Mouse (Mus musculus) layer of hippocampus, postnatal 36 days (tissue): Measurements from ENCODE around the gene Tulp3. TPM values are rescaled to one million over a fixed set of nuclear protein-coding genes. Genes with fewer than 3 reads are reported as not detected.
A peak's percentile ranks its signal among the peaks of the same experiment; 100 is the strongest.
"Not testable (repeated sequence)": the region's sequence is repeated elsewhere in the genome, so short reads cannot be mapped to it uniquely, and the experiment has no call there.

Experiments used
- DNase-seq, 2 experiments: peaks; one replicate each; pipeline ENCODE4 v3.0.0; 2022
- total RNA-seq, 2 experiments: library from RNA; stranded (reverse); gene quantifications; 2 replicates each; pipeline ENCODE4 v1.2.3; 2021

Tulp3 gene
- 10 to 100 TPM; 19.6 to 24.0 TPM for total RNA-seq

DNA sequence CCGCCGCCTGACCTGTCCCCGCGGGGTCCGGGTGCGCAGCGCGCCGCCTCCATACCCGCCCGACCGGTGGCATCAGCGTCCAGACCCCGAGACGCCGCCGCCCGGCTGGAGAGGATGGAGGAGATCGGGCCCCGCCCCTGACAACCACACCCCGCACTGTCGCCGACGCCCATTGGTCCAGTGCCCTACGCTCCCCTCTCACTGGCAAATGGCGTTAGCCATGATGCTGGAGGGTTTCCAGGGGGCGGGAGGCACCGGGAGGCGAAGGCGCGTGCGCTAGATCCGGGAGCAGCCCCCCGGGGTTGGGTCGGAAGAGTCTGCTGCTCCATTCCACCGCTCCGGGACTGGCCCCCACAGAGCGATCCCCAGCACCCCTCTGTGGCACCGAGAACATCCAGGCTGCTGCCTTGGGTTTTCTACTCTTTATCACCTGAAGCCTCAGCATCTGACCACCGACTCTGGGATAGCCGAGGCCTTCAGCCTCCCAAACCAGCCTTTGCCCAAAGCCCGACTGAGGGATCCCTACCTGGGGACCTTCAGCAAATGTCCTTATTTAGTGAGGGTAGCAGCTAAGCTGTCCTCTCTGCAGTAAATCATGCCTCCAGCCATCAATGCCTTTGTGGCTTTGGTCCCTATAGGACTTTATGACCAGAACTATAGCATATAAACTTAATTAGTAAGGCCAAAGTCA lies at the start of gene Tulp3:
Gene Tulp3, minus strand, starts transcription at position 126 of the 691 bp plus-strand sequence.
- peak; percentile 97 for DNase-seq

DNA sequence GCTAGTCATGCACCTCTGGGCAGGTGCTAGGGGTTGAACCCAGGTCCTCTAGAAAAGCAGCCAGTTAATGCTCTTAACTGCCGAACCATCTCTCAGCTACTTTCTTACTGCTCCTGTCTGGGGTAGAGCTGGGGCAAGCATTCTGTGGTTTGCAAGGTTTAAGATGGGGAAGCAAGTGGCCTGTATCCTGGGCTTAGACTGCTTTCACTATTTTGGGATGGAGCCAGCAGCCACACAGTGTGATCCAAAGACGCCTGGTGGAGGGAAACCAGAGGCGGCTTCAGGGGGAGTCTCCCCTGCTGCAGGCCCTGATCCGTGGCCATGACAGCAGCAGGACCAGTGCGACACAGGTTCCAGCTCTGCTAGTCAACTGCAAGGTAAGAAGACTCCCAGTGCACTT lies 49.1 kb upstream of the Tulp3 start:
- no peak for DNase-seq

DNA sequence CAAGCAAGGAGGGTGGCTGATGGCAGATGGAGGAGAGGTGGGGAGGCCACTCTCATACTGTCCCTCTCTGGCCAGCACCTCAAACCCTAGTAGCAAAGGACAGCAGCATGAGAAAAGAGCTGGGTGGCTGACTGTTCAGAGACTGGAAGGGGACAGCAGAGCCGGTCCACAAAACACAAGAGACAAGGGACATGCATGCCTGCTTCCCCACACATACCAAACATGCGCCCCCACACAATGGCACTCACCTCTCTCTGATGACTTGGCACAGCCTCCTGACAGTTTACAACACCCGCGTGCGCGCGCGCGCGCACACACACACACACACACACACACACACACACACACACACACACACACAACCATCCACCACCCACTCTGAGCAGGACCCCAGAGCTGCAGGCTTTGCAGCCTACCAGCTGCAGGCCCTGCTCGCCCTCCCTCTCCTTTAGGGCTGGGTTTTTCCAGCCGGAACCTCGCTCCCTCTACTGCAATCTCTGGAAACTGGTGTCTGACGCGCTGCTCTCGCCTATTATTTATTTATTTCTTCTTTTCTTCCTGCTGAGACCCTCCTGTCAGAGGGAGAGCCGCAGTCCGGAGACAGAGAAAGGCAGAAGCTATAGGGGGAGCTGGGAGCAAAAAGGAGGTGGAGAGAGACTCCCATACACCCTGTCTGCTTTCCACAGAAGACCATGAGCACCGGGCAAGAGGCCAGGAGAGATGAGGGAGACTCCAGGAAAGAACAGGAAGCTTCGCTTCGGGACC lies 44.0 kb upstream of the Tulp3 start:
- DNase-seq, result peak in 1 of 2 experiments; percentile 47

DNA sequence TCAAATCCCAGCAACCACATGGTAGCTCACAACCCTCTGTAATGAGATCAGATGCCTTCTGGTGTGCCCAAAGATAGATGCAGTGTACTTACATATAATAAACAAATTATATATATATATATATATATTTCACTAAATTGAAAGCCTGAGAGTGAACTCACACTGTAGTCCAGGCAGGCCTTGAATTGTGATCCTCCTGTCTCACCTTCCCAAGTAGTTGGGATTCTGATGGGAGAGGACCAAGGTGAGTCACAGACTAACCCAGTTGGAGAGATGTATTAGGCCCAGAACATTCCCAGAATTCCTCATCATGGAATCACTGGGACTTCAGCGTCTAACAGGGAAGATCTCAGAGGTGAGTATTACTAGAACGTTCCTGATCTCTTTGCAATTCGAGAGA lies 43.3 kb upstream of the Tulp3 start, which contains the start of gene Nrip2:
Gene Nrip2, plus strand, starts transcription at position 301 of the 400 bp plus-strand sequence.
- no peak for DNase-seq

DNA sequence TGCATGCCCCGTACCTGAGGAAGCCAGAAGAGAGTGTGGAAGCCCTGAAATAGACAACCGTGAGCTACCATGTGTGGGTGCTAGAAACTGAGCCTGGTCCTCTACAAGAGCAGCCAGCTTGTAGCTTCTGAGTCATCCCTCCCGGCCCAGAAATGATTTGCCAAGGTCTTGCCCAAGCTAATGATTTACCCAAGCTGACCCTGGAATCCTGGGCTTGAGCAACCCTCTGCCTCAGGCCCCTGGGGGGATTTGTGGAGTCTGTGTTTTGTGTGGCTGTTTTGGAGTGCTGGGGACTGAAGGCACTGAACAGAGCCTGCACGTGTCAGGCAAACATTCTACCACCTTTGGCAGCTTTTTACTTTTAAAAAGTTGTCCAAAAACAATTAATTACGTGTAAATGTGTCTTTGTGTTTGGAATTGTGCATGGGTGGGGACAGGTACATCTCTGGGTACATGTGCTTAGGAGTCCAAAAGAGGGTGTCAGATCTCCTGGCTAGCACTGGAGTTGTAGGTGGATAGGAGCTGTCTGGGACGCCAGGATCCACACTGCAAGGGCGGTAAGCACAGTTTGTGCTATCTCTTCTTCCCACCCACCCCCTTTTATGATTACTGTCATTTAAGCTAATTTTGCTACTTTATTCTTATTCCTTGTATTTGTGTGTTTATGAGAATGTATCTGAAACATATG lies 42.1 kb upstream of the Tulp3 start:
- DNase-seq, result no peak

DNA sequence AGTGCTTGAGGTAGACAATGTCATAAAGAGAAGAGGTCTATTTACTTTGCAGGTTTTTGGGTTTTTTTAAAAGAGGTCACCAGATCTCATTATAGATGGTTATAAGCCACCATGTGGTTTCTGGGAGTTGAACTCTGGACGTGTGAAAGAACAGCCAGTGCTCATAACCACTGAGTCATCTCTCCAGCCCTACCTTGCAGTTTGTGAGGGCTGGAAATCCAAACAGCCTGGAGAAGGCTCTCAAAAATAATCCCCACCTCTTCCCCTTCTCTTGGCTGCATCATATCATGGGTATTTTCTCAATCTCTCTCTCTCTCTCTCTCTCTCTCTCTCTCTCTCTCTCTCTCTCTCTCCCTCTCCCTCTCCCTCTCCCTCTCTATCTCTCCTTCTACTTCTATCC lies 35.0 kb upstream of the Tulp3 start:
- DNase-seq, result no peak

DNA sequence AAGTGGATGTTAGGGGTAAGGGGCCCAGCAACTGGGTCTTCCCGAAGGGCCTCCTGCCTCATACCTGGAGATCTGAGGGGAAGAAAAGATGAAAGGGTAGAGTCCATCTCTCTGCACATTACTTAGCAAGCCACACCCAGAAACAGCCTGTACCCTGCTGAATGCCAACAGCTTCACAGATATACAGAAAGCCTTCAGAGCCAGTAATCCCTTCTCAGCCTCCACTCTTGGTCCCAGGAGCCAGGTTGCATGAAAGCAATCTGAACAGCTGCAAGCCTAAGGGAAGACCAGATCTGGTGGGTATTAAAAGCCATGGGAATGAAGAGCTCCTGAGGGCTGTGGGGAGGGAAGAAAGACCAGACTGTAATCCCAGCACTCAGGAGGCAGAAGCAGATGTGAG lies 33.5 kb upstream of the Tulp3 start:
- no peak for DNase-seq

DNA sequence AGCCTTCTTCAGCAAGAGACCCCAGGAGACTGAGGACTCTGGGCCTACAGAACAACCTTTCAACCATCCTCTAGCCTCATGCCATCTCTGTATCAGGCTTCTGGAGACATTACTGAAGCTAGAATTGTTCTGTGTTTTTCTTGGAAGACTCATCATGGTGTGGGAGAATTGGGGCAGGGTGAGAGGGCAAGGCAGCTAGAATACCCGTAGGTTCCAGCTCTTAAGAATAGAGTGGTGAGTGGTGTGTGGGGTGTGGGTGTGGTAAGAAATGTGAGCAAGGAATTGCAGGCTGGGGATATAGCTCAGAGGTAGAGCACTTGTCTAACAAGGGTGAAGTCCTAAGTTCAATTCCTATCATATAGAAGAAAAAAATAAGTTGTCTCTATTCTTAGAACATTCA lies 29.4 kb upstream of the Tulp3 start:
- no peak for DNase-seq

DNA sequence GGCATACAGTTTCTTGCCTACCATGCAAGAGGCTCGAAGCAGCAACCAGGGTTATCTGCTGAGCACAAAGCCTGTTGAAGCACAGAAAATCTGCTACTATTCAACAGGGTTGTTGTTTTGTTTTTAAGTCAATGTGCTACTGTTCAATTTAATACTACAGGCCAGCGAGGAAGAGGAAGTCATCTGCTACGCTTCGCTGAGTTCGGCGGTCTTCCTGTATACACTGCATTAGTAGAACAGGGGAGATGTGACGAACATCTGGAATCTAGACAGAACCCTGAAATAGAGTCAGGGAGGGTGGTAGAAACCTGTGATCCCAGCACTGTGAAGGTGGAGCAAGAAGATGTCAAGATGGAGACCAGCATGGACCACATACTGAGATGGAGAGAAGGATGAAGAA lies 28.1 kb upstream of the Tulp3 start:
- no peak for DNase-seq

DNA sequence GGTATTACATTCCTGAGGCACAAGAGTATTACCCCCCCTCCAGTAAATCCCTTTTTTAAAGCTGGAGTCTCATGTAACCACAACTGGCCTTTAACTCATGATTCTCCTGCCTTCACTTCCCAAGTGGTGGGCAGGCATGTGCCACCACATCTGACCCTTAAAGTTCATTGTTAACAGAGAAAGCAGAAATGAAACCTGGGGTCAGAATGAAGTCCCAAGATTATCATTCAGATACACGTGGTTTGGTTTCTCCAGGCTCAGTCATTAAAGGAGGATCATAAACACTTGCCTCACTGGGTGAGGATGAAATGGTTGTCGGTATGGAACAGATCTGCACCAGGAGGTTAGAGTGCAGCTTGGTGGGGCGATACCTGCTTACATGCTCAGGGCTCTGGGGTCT lies 25.6 kb upstream of the Tulp3 start:
- no peak for DNase-seq

DNA sequence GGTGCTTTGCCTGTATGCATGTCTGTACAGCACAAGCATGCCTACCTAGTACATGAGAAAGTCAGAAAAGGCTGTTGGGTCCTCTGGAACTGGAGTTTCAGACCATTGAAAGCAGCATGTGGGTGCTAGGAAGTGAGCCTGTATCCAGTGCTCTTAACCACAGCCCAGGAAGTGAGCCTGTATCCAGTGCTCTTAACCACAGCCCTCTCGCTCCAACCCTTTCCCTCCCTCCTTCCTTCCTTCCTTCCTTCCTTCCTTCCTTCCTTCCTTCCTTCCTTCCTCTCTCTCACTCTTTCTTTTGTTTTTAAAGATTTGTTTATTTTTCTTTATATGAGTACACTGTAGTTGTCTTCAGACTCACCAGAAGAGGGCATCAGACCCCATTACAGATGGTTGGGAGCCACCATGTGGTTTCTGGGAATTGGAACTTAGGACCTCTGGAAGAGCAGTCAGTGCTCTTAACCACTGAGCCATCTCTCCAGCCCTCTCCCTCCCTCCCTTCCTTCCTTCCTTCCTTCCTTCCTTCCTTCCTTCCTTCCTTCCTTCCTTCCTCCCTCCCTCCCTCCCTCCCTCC lies 25.0 kb upstream of the Tulp3 start:
- DNase-seq, result not testable (repeated sequence)

DNA sequence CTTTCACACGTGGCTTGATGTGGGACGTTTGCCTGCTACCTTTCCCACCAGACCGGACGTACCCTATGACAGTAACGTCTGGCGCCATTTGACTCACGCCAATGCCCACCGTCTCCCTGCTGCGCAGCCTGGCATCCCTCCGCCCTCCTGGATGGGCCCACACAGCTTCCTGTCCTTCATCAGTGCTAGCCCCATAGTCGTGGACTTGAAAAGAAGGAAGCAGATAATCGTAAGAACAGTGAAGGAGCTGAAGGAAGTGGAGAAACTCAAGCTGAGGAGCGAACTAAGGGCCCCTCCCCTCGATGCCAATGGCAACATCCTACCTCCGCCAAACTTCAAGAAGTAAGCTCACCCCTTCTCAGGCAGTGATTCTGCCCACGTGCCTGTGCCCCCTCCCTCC lies 24.0 kb upstream of the Tulp3 start:
- no peak for DNase-seq

DNA sequence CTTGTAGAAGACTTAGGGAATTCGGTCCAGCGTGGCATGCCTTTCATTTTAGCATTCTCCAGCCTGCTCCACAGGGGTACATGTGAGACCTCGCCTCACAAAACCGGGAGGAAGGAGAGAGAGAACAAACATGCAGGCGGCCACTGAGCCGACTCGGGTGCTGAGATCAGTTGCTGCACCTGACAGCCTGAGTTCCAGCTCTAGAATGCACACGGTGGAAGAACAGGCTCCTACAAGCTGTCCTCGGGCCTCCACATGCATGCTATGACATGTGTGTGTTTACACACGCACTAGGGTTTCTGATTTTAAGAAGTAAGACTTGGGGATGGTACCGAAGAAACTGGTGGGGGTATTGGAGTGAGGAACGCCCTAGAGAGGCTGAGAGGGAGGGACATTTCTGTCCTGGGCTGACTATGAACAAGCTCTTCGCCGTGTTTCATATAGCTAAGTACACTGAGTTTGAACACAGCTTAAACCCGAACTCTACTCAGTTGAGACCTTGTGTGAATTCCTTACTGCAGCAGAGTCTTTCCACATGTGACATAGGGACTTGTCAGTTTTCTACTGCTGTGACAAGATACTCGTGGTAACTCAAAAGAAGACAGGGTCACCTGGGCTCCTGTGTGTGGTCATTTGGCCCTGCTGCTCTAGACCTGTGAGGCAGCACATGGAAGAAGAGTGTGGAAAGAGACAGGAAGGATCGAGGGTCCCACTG lies 20.9 kb upstream of the Tulp3 start:
- no peak for DNase-seq

DNA sequence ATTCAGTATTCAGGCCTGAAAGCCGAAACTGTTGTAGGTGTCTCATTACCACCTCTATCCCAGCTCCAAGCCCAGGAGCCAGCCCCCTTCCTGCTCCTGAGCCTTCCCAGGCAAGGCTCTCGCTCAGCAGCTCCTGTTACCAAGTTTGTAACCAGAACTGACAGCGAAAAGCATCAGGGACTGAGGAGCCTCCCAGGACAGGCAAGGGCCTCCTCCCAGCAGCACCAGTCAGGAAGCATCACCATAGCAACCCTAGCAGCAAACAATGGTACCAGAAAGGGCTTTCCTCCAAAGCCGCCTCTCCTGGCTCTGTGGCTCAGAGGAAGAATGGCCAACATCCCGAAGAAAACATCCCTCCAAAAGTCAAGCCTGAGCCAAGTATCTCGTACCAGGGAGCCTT lies 19.5 kb upstream of the Tulp3 start, which contains the start of the genes Tex52 and Gm44596:
Gene Tex52, plus strand, starts transcription at position 265 of the 400 bp plus-strand sequence.
Gene Gm44596, plus strand, starts transcription at position 312 of the 400 bp plus-strand sequence.
- peak; percentile 55 to 65 for DNase-seq

DNA sequence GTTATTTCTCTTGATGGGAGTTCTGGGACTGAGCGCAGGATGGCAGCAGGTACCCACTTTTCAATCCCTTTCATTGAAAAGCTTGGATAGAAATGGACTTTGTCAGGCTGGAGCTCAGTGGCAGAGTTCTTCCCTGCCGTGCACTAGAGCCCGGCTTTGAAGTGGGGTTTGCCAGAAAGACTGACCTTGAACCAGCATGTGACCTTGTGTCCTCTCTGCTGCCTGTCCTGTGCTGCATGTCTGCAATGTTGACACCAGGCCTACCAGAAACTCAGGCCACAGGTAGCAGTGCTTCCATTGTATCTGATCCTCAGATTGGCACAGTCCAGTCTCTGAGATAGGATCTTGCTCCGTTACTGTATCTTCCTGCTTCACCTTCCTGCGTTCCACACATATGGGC lies 14.4 kb upstream of the Tulp3 start:
- no peak for DNase-seq

DNA sequence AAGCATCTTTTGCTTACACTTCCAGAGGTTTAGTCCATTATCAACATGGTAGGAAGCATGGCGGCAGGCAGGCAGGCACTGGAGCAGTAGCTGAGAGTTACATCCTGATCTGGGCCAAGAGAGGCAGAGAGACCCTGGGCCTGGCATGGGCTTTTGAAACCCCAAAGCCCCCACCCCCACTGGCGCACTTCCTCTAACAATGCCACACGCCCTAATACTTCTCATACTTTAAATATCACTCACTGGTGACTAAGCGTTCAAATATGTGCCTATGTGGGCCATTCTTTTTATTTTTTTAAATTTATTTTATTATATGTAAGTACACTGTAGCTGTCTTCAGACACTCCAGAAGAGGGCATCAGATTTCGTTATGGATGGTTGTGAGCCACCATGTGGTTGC lies 10.8 kb upstream of the Tulp3 start:
- DNase-seq, result no peak

DNA sequence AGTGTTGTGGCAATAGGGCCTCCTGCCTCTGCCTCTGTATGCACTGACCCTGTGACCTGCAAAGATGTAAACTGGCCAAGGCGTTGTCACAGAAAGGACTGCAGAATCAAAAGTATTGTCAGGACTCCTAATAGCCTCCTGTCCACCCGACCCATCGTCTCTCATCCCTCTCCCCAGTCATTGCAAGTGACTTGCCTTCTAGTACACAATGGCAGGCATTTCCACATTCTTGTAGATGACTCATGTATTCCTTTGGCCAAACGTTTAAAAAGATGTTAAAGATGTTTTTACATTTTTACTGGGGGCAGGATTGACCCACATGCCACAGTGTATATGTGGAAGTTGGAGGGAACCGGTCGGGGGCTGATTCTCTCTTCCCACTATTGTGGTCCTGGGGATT lies 9.1 kb upstream of the Tulp3 start:
- no peak for DNase-seq

DNA sequence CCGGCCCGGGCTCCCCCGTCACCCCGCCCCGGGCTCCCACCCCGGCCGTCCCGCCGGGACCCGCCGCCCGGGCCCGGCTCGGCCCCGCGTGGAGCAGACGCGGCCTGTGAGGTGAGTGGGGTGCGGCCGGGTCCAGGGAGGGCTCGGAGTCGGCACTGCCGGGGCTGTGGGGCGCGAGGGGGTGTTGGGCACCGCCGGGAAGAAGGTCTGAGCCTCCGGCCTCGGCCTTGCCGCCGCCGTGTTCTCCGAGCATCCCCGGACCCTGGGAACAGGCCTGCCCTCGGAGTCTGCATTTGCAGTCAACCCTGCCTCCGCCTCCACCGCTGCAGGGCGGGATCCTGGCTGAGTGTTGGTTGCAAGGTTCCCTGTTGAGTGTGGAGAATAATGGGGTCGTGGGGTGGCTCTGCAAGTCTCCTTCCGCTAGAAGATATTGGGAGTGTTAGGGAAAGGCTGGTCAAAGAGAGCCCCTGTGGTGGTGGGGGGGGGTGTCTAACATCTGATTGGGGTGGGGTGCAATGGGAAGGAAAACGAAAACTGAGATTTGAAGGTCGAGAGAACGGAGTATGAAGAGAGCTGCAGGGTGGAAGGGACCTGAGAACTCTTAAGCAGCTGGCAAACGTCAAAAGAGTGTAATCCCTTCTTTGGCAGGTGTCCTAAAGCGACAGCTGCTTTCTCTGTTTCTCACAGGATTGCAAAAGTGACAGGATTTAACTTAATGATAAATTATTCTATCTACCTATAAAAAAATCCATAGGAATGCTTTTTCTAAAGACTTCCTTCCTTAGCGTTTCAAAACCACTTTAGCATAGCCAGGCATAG lies 7.6 kb upstream of the Tulp3 start:
- no peak for DNase-seq

DNA sequence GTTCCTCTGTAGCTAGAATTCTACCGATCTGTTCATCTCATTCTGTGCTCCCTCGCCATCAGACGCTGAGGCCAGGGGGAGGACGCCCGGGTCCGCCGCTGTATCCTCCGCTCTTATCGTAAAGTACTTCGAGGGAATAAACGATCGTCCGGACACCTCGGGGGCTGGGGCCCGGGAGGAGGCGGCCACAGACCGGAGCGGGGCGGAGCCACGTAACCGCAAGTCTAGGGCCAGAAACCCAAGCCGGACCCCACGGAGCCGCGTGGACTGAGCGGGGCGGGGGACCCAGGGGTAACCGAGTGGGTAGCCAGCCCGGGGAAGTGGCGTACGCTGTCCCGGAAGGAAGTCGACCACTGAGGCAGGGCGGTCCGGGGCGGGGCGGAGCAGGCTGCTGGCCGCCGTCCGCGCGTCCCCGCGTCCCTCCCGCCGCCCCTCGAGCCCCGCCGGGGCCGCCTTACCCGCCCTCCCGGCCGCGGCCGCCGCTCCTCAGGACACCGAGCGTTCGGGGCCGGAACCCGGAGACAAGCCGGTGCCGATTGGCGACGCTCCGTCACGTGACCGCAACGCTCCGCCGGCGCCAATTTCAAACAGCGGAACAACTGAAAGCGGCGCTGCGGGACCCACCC lies 6.8 kb upstream of the Tulp3 start, which contains the start of the genes Rhno1 and Foxm1:
Gene Rhno1, minus strand, starts transcription at position 531 of the 626 bp plus-strand sequence.
Gene Foxm1, plus strand, starts transcription at position 587 of the 626 bp plus-strand sequence.
- peak; percentile 76 to 80 for DNase-seq

DNA sequence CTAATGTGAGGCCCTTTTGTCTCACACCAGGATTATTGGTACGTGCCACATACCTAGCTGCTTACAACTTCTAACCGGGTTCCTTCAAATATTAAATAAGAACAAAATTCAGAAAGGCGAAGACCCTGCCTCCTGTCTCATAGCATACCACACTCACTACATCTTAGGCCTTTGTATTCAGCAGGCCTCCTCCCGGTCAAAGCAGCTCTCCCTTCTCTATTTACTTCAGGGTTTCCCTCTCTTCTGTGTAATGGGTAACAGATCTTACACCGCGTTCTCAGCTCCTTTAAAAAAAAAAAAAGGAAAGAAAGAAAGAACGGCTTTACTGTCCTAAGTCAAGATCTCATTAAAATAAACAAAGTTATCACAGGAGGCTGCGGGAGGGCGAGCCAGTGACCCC lies 6.2 kb upstream of the Tulp3 start:
- no peak for DNase-seq

DNA sequence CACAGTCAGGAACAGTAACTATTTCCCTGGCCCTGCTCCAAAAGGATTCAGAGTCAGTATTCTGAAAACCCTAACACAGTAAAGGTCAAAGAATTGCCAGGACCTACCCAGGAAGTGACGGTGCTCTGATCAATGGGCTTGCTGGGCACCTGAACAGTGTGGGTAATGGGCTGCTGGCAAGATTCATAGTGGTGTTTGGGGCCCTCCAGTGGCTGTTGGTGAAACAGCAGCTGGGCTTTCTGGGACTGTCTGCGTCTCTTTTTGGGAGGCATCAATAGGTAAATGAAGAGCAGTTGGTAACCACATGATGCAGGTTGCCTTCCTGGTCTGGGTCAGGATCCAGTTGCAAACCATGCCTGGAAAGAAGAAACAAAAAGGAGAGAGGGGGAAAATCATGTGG lies 3.3 kb upstream of the Tulp3 start:
- peak; percentile 69 to 77 for DNase-seq
